Mouse (Mus musculus): ENCODE measurements around the gene Olfm1. TPM values are rescaled to one million over a fixed set of nuclear protein-coding genes. Genes with fewer than 3 reads are reported as not detected.
A peak's percentile ranks its signal among the peaks of the same experiment; 100 is the strongest.

Olfm1 gene
- total and polyA plus RNA-seq, 3 experiments, result 22.2 to 51.0 TPM; not detected in 1

- TF ChIP-seq JUND (IDR thresholded peaks at IDR 0.05; ENCODE audit: low read depth, low read length) (no peak), MYB (IDR thresholded peaks at IDR 0.05; ENCODE audit: low read depth, low read length) (no peak)
Observed at GRCm38 (mm10) chr2:28205467-28205805, 12.6 kb downstream of the Olfm1 start (continued).

DNA sequence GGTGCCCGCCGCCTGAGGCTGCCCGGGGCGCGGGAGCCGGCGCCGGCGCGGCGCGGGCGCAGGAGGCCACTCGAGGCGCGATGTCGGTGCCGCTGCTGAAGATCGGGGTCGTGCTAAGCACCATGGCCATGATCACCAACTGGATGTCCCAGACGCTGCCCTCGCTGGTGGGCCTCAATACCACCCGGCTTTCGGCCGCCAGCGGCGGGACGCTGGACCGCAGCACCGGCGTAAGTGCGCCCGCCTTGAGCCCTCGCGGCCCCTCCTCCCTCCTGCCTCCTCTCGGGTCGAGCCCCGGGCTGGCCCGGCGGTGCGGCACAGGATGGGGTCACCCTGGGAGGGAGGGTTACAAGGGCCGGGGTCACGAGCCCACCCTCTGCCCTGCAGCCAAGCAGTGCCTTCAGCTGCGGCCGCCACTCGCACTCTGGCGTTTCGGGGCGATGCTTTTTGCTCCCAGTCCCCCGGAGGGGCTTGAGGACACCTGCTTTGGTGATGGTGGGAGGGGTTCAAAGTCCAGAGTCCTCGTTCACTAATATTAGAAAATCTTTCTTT, 13.2 kb downstream of the Olfm1 start:
- DNase-seq (ENCODE audit: low read depth, low spot score), result peak; percentile 30
- Histone ChIP-seq H3K27me3 (ENCODE audit: control insufficient read depth in 1 of 2, insufficient read depth in 2 of 2, low read length in 2 of 2) (peaks cover 0 to 1% of the 10 kb centered on the region in 2 experiments; a peak in 1 of 4 replicates), H3K9me3 (replicated peaks; ENCODE audit: insufficient read depth, low read length) (no peaks in the 10 kb centered on the region), H3K36me3 (ENCODE audit: control insufficient read depth in 1 of 2, insufficient read depth in 2 of 2, low read length in 2 of 2) (no peaks in the 10 kb centered on the region; a peak in 1 of 4 replicates), H3K27ac (ENCODE audit: control insufficient read depth, low read depth, low read length) (no peak overlapping the region), H3K9ac (ENCODE audit: control insufficient read depth, low read depth, low read length, poor library complexity, severe bottlenecking) (peak overlapping the region; percentile 77), H3K4me1 (ENCODE audit: control insufficient read depth in 1 of 2, insufficient read depth in 2 of 2, low read length in 2 of 2) (peaks cover 3 to 6% of the 10 kb centered on the region in 2 experiments; a peak in 2 of 4 replicates), H3K4me3 (ENCODE audit: control insufficient read depth in 1 of 2, insufficient read depth in 1 of 2, low read depth in 2 of 2, low read length in 2 of 2) (peak overlapping the region; percentile 77 to 94), H3K79me2 (ENCODE audit: control insufficient read depth, insufficient read depth, low read length, poor library complexity) (peaks cover 7% of the 10 kb centered on the region)
- no peak for TF ChIP-seq JUND (IDR thresholded peaks at IDR 0.05; ENCODE audit: low read depth, low read length)
- no peak for TF ChIP-seq TAL1 (IDR thresholded peaks at IDR 0.05; ENCODE audit: low read length)
- no peak for TF ChIP-seq CHD2 (IDR thresholded peaks at IDR 0.05; ENCODE audit: low read length)
- TF ChIP-seq TCF12 (IDR thresholded peaks at IDR 0.05; ENCODE audit: low read depth, low read length), result no peak
- no peak for TF ChIP-seq ZNF384 (IDR thresholded peaks at IDR 0.05; ENCODE audit: low read depth, low read length)
- TF ChIP-seq MYC (IDR thresholded peaks at IDR 0.05; ENCODE audit: low read depth, low read length), result no peak
- TF ChIP-seq SIN3A (IDR thresholded peaks at IDR 0.05; ENCODE audit: low read length), result no peak
- TF ChIP-seq RAD21 (IDR thresholded peaks at IDR 0.05; ENCODE audit: low read depth, low read length), result no peak
- no peak for TF ChIP-seq USF2 (IDR thresholded peaks at IDR 0.05; ENCODE audit: borderline replicate concordance in 1 of 2, insufficient read depth in 1 of 2, low read depth in 1 of 2, low read length in 2 of 2)
- no peak for TF ChIP-seq ETS1 (IDR thresholded peaks at IDR 0.05; ENCODE audit: low read depth, low read length)
- no peak for TF ChIP-seq CTCF (IDR thresholded peaks at IDR 0.05 in 2 of 3, conservative IDR thresholded peaks at IDR 0.05 in 1 of 3; ENCODE audit: control insufficient read depth in 1 of 3, insufficient read depth in 1 of 3, low read depth in 2 of 3, low read length in 3 of 3, poor library complexity in 1 of 3, severe bottlenecking in 1 of 3)
- no peak for TF ChIP-seq TBP (IDR thresholded peaks at IDR 0.05; ENCODE audit: low read depth, low read length)
- no peak for TF ChIP-seq SMC3 (IDR thresholded peaks at IDR 0.05; ENCODE audit: low read depth, low read length)
- no peak for TF ChIP-seq UBTF (IDR thresholded peaks at IDR 0.05; ENCODE audit: borderline replicate concordance, insufficient read depth, low read depth, low read length)
- TF ChIP-seq RCOR1 (IDR thresholded peaks at IDR 0.05; ENCODE audit: low read depth, low read length), result no peak

- DNase-seq (ENCODE audit: low read depth, low spot score), result no peak
- Histone ChIP-seq H3K27me3 (ENCODE audit: control insufficient read depth in 1 of 2, insufficient read depth in 2 of 2, low read length in 2 of 2) (no peaks in the 10 kb centered on the region), H3K27ac (ENCODE audit: control insufficient read depth, low read depth, low read length) (no peak overlapping the region), H3K9ac (ENCODE audit: control insufficient read depth, low read depth, low read length, poor library complexity, severe bottlenecking) (peak overlapping the region; percentile 77), H3K9me3 (replicated peaks; ENCODE audit: insufficient read depth, low read length) (no peaks in the 10 kb centered on the region), H3K36me3 (ENCODE audit: control insufficient read depth in 1 of 2, insufficient read depth in 2 of 2, low read length in 2 of 2) (no peaks in the 10 kb centered on the region; a peak in 1 of 4 replicates), H3K4me3 (ENCODE audit: control insufficient read depth in 1 of 2, insufficient read depth in 1 of 2, low read depth in 2 of 2, low read length in 2 of 2) (peak overlapping the region; percentile 77 to 94), H3K79me2 (ENCODE audit: control insufficient read depth, insufficient read depth, low read length, poor library complexity) (peaks cover 7% of the 10 kb centered on the region), H3K4me1 (ENCODE audit: control insufficient read depth in 1 of 2, insufficient read depth in 2 of 2, low read length in 2 of 2) (peaks cover 3 to 6% of the 10 kb centered on the region in 2 experiments; a peak in 2 of 4 replicates)
- TF ChIP-seq ELF1 (IDR thresholded peaks at IDR 0.05; ENCODE audit: low read depth, low read length) (no peak), ZNF384 (IDR thresholded peaks at IDR 0.05; ENCODE audit: low read depth, low read length) (no peak), TBP (IDR thresholded peaks at IDR 0.05; ENCODE audit: low read depth, low read length) (no peak), RAD21 (IDR thresholded peaks at IDR 0.05; ENCODE audit: low read depth, low read length) (no peak), NELFE (IDR thresholded peaks at IDR 0.05; ENCODE audit: low read depth, low read length) (no peak), USF1 (IDR thresholded peaks at IDR 0.05; ENCODE audit: low read depth, low read length) (no peak), GABPA (IDR thresholded peaks at IDR 0.05; ENCODE audit: low read depth, low read length) (no peak), GATA1 (IDR thresholded peaks at IDR 0.05; ENCODE audit: low read depth, low read length) (no peak), USF2 (IDR thresholded peaks at IDR 0.05; ENCODE audit: borderline replicate concordance in 1 of 2, insufficient read depth in 1 of 2, low read depth in 1 of 2, low read length in 2 of 2) (no peak), MYB (IDR thresholded peaks at IDR 0.05; ENCODE audit: low read depth, low read length) (no peak), RCOR1 (IDR thresholded peaks at IDR 0.05; ENCODE audit: low read depth, low read length) (no peak), KAT2A (conservative IDR thresholded peaks at IDR 0.05; ENCODE audit: low read depth, low read length) (no peak), SMC3 (IDR thresholded peaks at IDR 0.05; ENCODE audit: low read depth, low read length) (no peak), CHD2 (IDR thresholded peaks at IDR 0.05; ENCODE audit: low read length) (no peak), TCF12 (IDR thresholded peaks at IDR 0.05; ENCODE audit: low read depth, low read length) (no peak), HCFC1 (IDR thresholded peaks at IDR 0.05; ENCODE audit: low read depth, low read length) (no peak)
Observed at GRCm38 (mm10) chr2:28206472-28206871, 13.7 kb downstream of the Olfm1 start.
